Mouse (Mus musculus): ENCODE results near the gene Rlf.

GRCm38 (mm10) chr4:121197856-121198255 is 17.0 kb downstream of the Rlf start:
- TF ChIP-seq CTCF (IDR thresholded peaks at IDR 0.05; ENCODE audit: extremely low read depth, insufficient read depth, insufficient read length, insufficient replicate concordance): no peak
- no peak for TF ChIP-seq POLR2A (IDR thresholded peaks at IDR 0.05; ENCODE audit: low read depth, low read length)
